Mouse (Mus musculus): ENCODE results near the gene Erbb2.
"Not testable (repeated sequence)": the region's sequence is repeated elsewhere in the genome, so short reads cannot be mapped to it uniquely, and the experiment has no call there.

The Erbb2 gene

DNA sequence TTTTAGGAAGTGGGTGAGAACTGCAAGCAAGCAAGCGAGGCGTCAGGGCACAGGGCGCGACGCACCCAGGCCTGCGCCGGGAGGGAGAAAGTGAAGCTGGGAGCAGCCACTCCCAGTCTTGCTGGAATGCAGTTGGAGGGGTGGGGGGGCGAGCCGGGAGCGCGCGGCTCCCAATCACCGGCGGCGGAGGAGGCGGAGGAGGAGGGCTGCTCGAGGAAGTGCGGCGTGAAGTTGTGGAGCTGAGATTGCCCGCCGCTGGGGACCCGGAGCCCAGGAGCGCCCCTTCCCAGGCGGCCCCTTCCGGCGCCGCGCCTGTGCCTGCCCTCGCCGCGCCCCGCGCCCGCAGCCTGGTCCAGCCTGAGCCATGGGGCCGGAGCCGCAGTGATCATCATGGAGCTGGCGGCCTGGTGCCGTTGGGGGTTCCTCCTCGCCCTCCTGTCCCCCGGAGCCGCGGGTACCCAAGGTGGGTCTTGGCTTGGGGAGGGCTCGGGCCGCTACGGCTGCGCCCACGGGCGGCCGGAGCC, at the start of gene Erbb2:
Gene Erbb2, plus strand, starts transcription at position 198 of the 524 bp plus-strand sequence.
- DNase-seq (ENCODE audit: low spot score in 2 of 2), result peak; percentile 67 to 77

DNA sequence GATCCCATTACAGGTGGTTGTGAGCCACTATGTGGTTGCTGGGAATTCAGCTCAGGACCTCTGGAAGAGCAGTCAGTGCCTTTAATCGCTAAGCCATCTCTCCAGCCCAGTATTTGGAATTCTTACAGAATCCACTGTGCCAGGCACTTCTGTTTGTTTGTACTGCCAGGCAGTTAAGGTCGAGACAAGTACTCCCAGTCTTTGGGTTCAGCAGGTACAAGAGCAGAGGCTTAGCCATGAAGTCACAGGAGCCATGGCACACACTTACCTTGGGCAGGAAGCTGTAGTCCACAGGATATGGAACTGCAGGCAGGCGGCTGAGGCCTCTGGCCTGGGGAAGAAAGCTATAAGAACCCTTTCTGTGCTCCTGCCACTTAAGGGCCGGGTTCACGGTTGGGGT, 48.5 kb upstream of the Erbb2 start:
- no peak for DNase-seq (ENCODE audit: low spot score in 2 of 2)

DNA sequence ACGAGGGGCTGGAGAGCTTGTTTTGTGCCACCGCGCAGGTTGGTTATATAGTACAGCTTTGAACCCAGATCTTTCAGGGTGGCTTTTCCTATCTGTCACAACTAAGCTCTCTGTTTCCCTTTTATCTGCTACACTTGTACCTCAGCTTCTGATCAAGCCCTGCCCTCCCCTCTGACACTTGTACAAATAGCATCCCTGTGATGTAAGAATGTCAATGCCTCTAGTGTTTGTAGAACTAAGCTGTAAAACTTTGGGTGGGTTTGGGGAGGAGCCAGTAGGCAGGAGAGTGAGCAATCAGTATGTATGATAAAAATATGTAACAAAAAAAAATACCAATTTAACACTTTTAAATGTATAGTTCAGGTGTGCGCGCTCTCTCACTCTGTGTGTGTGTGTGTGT, 47.9 kb upstream of the Erbb2 start:
- DNase-seq (ENCODE audit: low spot score in 2 of 2), result no peak

DNA sequence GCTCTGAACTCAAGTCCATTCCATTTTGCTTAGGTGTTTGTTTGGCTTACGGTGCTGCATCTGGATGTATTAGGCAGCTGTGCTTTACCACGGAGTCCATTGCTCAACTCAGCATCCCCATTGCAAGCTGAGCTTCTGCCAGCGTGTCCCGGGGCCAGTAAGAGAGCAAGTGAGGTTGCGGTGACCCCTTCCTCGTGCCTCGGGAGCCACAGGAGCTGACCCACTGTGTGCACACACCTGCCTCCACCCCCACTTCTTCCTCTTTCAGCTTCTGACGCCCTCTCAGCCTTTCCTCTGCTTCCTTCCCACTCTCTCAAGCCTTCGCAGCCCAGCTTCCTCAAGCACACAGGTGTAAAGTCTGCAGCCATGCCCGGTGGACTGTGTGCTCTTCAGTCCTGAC, 46.0 kb upstream of the Erbb2 start:
- no peak for DNase-seq (ENCODE audit: low spot score in 2 of 2)

DNA sequence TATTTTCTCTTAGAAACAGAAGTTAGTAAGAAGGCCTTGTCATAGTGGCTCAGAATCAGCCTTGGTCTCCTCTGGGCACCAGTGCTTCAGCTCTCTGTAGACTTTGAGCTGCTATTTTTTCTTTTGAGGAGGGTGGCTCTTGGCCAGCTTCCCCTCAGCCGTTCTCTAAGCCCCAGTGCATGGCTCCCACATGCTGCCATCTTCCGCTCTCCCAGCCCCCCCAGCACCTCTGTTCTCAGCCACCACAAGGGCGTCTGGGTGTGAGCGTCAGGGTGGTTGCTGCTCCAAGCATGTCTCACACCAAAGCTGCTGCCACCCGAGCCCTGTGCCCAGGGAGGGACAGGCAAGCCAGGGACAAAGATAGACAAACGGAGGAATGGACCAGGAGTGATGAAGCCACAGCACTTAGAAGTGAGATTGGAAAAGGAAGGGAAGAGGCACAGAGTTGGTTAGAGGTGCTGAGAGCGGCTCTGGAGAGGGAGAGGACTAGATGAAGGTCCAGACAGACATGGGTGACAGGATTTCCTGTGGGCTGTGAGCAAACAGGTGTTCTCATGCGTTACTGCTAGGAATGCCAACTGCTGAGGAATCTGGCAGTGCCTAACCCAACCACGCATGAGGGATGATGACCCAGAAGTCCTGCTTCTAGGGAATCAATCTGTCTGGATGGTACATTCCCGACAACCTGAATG, 45.0 kb upstream of the Erbb2 start:
- no peak for DNase-seq (ENCODE audit: low spot score in 2 of 2)

DNA sequence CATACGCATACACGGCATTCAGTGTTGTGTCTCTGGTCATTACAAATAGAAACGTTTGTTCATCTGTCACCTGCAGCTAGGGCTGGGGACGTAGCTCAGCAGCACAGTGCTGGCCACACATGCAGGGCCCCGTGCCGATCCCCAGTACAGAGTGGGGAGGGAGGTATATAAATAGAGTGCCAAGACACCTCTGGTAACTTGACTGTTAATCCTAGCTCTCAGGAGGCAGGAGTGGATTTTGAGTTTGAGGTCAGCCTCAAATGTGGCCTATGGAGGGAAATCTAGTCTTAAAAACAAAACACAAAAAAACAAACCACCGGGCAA, 44.4 kb upstream of the Erbb2 start:
- no peak for DNase-seq (ENCODE audit: low spot score in 2 of 2)

DNA sequence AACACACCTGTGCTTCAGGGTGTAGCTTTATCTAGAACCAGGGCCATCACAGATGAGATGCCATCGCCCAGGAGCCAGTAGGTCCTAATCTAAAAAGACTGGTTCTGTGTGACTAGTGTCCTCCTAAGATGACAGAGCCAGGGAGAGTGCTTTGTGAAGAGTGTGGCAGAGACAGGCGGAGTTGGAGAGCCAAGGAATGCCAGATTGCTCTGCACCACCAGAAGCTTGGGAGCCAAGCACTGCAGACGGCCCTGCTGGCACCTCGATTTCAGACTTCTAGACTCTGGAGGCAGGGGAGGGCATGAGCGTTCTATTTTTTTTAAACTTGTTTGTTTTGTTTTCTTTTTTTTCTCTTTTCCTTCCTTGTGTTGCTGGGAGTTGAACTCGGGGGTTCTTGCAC, 42.9 kb upstream of the Erbb2 start:
- no peak for DNase-seq (ENCODE audit: low spot score in 2 of 2)

DNA sequence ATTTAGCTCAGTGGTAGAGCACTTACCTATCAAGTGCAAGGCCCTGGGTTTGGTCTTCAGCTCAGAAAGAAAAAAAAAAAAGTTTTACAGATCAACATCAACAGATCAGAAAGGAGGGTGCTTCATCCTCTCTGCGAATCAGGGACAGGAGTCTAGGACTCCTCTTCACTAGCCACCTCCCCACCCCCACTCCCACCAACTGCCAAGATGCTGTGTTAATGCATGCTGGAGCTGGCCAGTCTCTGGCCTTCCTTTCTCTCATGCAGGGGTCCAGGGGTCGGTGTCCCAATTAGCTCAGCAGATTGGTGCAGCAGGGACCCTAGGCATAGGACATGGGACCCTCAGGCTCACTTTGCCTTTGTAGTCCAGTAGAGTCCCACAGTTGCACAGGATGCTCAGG, 41.7 kb upstream of the Erbb2 start:
- DNase-seq (ENCODE audit: low spot score in 2 of 2), result no peak

DNA sequence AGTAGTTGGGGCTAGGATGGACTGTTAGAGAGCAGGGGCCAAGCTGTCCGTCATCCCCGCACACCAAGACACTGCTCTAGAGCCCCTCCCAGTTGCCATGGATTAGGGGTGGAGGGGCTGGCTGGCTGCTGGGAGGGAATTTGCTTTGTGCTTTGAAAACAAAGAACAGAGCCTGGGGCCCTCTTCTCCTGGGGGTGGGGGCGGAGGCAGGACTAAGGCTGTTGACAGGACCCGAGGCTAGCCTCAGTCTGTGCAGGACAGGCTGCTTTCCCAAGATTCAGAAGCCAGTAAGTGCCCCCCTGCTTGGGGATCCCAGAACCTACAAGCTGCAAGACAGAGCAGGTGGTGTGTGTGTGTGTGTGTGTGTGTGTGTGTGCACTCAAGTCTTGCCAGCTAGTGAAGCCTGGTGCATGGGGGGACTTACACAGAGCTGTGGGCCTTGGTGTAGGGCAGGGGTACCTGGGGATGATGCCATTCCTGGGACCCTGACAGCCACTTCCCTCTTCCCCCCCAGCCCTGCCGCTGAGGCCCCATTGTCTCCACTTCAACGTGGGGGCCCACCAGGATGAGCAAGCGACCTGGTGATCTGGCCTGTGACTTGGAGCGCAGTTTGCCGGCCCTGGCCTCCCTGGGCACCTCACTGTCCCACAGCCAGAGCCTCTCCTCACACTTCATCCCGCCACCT, 40.6 kb upstream of the Erbb2 start:
- no peak for DNase-seq (ENCODE audit: low spot score in 2 of 2)

DNA sequence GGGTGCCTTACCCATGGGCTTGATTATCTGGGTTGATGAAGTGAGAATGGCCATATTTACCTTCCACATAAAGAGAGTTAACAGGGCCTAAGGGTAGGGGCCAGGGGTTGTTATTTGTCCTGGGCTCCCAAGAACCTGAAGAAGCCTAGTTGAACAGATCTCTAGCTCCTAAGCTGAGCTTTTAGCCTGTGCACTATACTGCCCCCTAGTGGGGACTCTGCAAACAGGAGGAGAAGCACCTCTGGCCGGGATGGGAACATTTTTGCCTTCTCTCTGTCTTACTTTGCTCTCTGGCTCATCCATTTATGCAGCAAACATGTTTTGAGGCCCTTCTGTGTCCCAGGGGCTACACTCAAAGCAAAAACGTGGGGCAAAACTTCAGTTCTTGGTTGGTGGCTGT, 39.9 kb upstream of the Erbb2 start:
- DNase-seq (ENCODE audit: low spot score in 2 of 2), result no peak

DNA sequence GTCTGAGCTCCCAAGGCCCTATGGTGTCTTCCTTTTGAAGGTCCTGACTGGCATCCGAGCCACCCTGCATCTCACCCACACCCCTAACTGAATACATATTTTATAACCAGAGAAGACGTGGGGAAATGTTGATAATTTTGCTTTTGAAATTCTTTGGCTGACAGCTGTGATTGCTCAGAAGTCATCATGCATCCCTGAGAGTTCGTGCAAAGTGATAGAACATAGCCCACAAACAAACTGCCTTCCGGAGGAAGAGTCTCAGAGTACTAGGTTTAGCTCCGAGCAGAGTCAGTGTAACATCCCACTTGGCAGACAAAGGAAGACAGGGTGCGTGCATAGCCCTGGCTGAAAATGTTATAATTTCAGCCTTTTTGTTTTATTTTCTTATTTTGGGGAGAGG, 39.0 kb upstream of the Erbb2 start:
- no peak for DNase-seq (ENCODE audit: low spot score in 2 of 2)

DNA sequence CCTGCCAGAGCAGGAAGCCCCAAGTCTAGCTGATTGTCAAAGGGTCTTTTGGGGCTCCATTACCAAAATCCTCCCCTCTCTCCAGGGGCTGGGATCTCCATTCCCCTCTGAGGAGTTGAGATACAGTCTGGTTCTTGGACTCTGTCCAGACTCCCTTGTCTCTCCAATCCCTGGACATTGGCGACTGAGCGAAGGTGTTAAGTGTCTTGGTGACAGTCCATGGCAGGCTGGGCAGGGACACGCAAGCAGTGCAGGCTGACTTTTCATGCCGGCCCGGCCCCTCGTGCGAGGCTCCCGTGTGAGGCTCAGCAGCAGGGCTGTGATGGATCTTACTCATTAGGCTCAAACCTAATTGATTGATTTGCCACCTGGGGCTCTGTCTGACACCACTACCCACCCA, 38.0 kb upstream of the Erbb2 start:
- DNase-seq (ENCODE audit: low spot score in 2 of 2), result no peak

DNA sequence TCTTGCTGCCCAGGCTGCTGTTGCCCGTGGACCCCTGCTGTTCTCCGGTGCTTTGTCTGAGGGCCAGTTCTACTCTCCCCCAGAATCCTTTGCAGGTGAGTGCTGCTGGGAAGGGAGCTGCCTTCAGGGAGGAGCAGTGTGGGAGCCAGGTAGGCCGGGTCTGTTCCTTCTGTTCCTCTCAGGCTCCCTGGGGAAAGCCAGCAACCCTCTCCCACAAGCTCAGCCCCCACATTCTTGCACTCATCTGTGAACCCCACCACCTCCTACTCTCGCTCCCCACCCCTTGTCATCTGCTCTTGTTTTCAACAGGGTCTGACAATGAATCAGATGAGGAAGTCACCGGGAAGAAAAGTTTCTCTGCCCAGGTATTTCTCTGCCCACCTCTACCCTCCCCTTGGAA, 35.5 kb upstream of the Erbb2 start:
- DNase-seq (ENCODE audit: low spot score in 2 of 2), result no peak

DNA sequence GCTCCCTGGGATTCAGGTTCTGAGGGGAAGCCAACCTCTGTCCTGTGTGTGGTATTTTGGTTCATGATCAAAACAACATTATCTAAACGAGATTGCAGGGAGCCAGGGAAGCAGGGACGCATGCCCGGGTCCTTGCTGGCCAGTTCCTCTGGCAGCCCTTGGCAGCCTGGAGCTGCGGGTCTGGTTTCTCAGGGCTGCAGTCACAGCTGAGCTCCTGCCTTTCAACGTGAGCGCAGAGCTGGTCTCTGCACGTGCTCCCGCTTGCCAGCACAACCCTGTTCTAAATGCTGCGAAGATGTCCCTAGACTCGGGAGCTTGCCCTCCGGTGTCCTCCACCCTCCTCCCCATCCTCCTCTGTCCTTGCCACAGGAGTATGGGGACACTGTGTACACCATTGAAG, 34.5 kb upstream of the Erbb2 start:
- no peak for DNase-seq (ENCODE audit: low spot score in 2 of 2)

DNA sequence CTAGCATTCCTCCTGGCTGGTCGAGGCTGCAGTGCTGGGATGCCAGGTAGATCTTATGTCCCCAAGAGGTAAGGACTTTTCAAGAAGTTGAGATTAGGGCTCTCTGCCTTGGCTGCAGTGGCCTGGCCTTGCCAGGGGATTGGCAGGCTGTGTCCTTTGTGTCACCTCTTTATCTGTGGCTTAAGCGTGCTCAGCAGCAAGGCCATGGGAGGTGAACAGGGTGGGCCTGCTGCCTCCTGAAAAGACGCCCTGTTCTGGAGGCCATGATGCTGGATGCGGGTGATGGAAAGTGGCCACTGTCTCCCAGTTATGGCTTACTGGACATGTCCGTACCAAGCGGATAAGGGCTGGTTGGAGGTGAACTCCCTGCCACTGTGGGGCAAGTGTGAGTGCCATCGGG, 32.9 kb upstream of the Erbb2 start:
- DNase-seq (ENCODE audit: low spot score in 2 of 2), result no peak

DNA sequence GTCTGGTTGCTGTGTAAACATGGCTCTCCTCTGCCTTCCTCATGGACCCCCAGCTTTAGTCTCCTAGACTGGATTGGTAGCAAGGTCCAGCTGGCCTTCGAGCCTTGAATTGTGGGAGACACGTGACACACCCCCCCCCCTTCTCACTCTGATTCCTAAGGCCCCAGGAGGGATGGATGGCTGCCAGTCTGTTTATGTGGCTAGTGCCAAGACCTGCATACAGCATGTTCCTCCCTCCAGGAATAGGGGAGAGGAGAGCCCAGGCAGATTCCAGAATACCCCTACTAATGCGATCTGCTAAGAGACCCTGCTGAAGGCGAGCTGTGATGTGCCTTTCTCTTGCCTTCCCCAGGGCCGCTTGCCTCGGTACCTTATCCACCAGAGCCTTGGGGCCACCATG, 32.2 kb upstream of the Erbb2 start:
- DNase-seq (ENCODE audit: low spot score in 2 of 2), result no peak

DNA sequence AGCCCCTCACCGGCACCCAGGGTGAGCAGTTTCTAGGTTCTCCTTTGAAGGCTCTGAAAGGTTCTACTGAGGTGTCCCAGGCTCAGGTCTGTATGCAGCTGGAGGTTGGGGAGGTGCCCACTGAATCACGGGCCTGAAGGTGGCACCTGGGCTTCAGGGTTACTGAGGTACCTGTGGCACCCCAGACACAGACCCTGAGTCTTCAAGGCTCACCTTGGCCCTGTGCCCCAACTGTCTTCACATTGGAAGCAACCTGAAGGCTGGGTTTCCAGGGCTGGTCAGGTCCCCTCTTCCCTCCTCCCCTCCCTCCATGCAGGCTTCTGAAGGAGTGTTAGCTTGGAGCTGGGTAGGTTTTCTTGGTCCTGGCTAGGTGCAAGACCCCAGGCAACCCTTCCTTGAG, 30.6 kb upstream of the Erbb2 start:
- DNase-seq (ENCODE audit: low spot score in 2 of 2), result no peak

DNA sequence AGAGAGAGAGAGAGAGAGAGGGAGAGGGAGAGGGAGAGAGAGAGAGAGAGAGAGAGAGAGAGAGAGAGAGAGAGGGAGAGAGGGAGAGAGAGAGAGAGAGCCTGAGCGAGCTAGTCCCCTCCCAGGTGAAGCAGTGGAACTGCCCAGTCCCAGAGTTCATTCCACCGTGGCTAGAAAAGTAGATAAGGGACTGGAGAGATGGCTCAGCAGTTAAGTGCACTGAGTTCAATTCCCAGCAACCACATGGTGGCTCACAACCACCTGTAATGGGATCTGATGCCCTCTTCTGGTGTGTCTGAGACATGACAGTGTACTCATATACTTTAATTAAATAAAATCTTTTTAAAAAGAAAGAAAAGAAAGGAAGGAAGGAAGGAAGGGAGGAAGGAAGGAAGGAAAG, 29.9 kb upstream of the Erbb2 start:
- not testable (repeated sequence) for DNase-seq (ENCODE audit: low spot score in 2 of 2)

DNA sequence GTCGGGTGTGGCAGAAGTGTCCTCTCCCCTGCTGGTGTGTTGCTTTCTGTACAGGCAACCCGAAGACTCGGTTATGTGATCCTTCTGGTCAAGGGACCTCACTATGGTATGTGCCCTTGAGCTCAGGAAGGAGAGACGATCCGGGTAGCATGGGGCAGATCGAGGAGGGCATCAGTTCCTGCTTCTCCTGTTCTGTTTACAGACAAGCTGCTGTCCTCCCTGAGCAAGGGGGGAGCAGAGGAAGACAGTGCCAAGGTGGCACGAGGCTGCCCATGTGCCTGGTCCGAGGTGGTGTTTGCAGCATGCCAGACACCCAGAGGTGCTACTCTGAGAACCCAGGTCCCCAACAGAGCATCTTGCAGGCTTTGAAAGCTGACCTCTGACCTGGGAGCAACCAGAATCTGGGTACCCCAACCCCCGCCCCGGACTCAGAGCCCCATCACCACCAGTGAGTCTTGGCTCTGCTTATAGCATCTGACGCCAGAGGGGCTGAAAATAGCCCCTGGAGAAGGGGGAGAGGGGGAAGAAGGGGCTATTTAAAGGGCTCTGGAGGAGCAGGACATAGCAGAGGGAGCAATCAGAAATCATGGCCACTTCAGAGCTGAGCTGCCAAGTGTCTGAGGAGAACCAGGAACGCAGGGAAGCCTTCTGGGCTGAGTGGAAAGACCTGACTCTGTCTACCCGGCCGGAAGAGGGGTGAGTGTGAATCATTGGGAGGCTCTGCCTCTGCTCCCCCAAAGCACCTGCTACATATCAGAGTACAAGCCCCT, 28.8 kb upstream of the Erbb2 start, which contains the start of gene Tcap:
Gene Tcap, plus strand, starts transcription at position 551 of the 770 bp plus-strand sequence.
- DNase-seq (ENCODE audit: low spot score in 2 of 2), result no peak

DNA sequence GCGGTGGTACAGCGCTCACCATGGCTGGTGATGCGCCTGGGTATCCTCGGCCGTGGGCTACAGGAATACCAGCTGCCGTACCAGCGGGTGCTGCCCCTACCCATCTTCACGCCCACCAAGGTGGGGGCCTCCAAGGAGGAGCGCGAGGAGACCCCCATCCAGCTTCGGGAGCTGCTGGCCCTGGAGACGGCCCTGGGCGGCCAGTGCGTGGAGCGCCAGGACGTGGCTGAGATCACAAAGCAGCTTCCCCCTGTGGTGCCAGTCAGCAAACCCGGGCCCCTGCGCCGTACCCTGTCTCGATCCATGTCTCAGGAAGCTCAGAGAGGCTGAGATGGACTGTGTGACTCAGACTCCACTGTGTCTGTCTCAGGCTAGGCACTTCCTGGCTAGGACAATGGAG, 28.1 kb upstream of the Erbb2 start:
- no peak for DNase-seq (ENCODE audit: low spot score in 2 of 2)

DNA sequence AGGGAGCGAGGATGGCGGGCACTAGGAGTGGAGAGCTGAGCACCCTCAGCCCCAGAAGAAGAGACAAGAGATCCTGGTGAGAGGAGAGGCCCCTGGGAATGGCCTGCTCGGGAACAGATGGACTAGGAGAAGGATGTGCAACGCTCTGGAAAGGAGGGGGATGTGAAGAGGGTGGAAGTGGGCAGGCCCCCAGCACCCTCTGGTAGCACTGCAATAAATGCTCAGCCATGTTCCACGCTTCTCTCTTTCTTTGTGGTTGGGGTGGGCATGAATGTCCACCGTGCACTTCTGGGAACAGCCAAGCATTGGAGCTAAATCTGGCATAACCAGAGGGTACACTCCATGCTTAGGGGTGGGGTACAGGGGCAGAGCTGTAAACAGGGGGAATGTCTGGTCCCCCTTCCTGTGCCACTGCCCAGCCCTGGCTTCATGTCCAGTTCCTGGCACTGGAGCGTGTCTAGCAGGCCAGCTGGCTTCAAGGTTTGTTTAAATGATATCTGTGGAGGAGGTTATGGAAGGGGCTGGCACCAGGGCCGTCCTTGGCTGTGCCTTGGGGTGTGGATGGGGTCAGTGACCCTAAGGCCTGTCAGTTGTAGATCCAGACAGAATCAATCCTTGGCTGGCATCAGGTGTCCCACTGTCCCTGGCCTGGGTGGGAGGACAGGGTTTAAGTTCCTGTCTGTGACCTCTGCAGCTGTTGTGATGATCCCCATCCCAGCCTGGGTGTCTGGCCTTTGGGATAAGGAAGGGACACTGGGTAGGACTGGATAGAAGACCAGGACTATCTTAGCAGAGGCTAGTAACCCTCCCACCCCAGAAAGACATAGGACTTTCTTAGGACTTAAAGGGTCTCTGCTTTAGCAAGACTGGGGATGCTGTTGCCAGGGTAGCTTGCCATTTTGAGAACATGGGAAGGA, 27.3 kb upstream of the Erbb2 start:
- no peak for DNase-seq (ENCODE audit: low spot score in 2 of 2)

Measured in urinary bladder, adult 18-20 months (tissue).